Mouse (Mus musculus): ENCODE data around the gene Inpp5e. TPM values are rescaled to one million over a fixed set of nuclear protein-coding genes. Genes with fewer than 3 reads are reported as not detected.

The Inpp5e gene
- not detected in 2 replicates for polyA plus RNA-seq (2012; ENCODE audit: insufficient read depth, insufficient read length, low replicate concordance, missing spikeins)

- Histone ChIP-seq H3K4me1 (ENCODE audit: control insufficient read depth, insufficient read depth, low read length) (peaks cover 23% of the 10 kb centered on the region), H3K27ac (ENCODE audit: insufficient read depth, low read depth, low read length) (peak within 1 kb of the TSS; percentile 22; the same call in 1 of the 2 replicates), H3K4me3 (ENCODE audit: insufficient read depth, low read depth, low read length) (peak within 1 kb of the TSS; percentile 67)
- under 1% methylated on average over 57 of the region's 57 CpGs for WGBS
- TF ChIP-seq POLR2A (IDR thresholded peaks at IDR 0.05; ENCODE audit: insufficient read depth, low read depth, low read length) (peak; percentile 19; the same call in 1 of the 2 replicates), CTCF (IDR thresholded peaks at IDR 0.05; ENCODE audit: insufficient read depth, low read depth, low read length) (peak; percentile 71)
Measured at GRCm38 (mm10) chr2:26408515-26409356, at the start of gene Inpp5e. Gene Inpp5e, minus strand, starts transcription at chr2:26409203.

- TF ChIP-seq CTCF (IDR thresholded peaks at IDR 0.05; ENCODE audit: insufficient read depth, low read depth, low read length) = no peak
- no peak for TF ChIP-seq POLR2A (IDR thresholded peaks at IDR 0.05; ENCODE audit: insufficient read depth, low read depth, low read length)
- no peak overlapping the region for H3K27ac ChIP-seq (ENCODE audit: insufficient read depth, low read depth, low read length)
- no peak overlapping the region for H3K4me3 ChIP-seq (ENCODE audit: insufficient read depth, low read depth, low read length)
- 53% methylated on average over 7 of the region's 7 CpGs for WGBS
- peaks cover 14% of the 10 kb centered on the region for H3K4me1 ChIP-seq (ENCODE audit: control insufficient read depth, insufficient read depth, low read length)
Measured at GRCm38 (mm10) chr2:26458402-26459124, 49.6 kb upstream of the Inpp5e start.

- no peak overlapping the region for H3K4me3 ChIP-seq (ENCODE audit: insufficient read depth, low read depth, low read length)
- TF ChIP-seq POLR2A (IDR thresholded peaks at IDR 0.05; ENCODE audit: insufficient read depth, low read depth, low read length) = no peak
- no peak for TF ChIP-seq CTCF (IDR thresholded peaks at IDR 0.05; ENCODE audit: insufficient read depth, low read depth, low read length)
- peaks cover 15% of the 10 kb centered on the region for H3K4me1 ChIP-seq (ENCODE audit: control insufficient read depth, insufficient read depth, low read length)
- H3K27ac ChIP-seq (ENCODE audit: insufficient read depth, low read depth, low read length) = no peak overlapping the region
- 20% methylated on average over 5 of the region's 5 CpGs for whole genome bisulfite sequencing
Measured at GRCm38 (mm10) chr2:26449121-26450060, 40.4 kb upstream of the Inpp5e start.

- TF ChIP-seq POLR2A (IDR thresholded peaks at IDR 0.05; ENCODE audit: insufficient read depth, low read depth, low read length) (no peak), CTCF (IDR thresholded peaks at IDR 0.05; ENCODE audit: insufficient read depth, low read depth, low read length) (no peak)
- WGBS = 70% methylated on average over 1 of the region's 1 CpGs
- no peak overlapping the region for H3K27ac ChIP-seq (ENCODE audit: insufficient read depth, low read depth, low read length)
- no peak overlapping the region for H3K4me3 ChIP-seq (ENCODE audit: insufficient read depth, low read depth, low read length)
- peaks cover 15% of the 10 kb centered on the region for H3K4me1 ChIP-seq (ENCODE audit: control insufficient read depth, insufficient read depth, low read length)
Measured at GRCm38 (mm10) chr2:26447451-26447850, 38.4 kb upstream of the Inpp5e start.

- Histone ChIP-seq H3K4me3 (ENCODE audit: insufficient read depth, low read depth, low read length) (peak overlapping the region; percentile 71), H3K4me1 (ENCODE audit: control insufficient read depth, insufficient read depth, low read length) (peaks cover 15% of the 10 kb centered on the region), H3K27ac (ENCODE audit: insufficient read depth, low read depth, low read length) (no peak overlapping the region)
- WGBS = 60% methylated on average over 4 of the region's 4 CpGs
- no peak for TF ChIP-seq POLR2A (IDR thresholded peaks at IDR 0.05; ENCODE audit: insufficient read depth, low read depth, low read length)
- TF ChIP-seq CTCF (IDR thresholded peaks at IDR 0.05; ENCODE audit: insufficient read depth, low read depth, low read length) = no peak
Measured at GRCm38 (mm10) chr2:26446671-26447070, 37.7 kb upstream of the Inpp5e start.

GRCm38 (mm10) chr2:26445666-26446445, 36.9 kb upstream of the Inpp5e start:
- Histone ChIP-seq H3K4me1 (ENCODE audit: control insufficient read depth, insufficient read depth, low read length) (peaks cover 15% of the 10 kb centered on the region), H3K4me3 (ENCODE audit: insufficient read depth, low read depth, low read length) (peak overlapping the region; percentile 71), H3K27ac (ENCODE audit: insufficient read depth, low read depth, low read length) (peak overlapping the region; percentile 96)
- no peak for TF ChIP-seq CTCF (IDR thresholded peaks at IDR 0.05; ENCODE audit: insufficient read depth, low read depth, low read length)
- TF ChIP-seq POLR2A (IDR thresholded peaks at IDR 0.05; ENCODE audit: insufficient read depth, low read depth, low read length) = peak; percentile 18; the same call in 1 of the 2 replicates
- whole genome bisulfite sequencing = under 1% methylated on average over 44 of the region's 44 CpGs

GRCm38 (mm10) chr2:26444946-26445665, 36.1 kb upstream of the Inpp5e start, which contains the start of gene Sec16a:
Gene Sec16a, minus strand, starts transcription at chr2:26445216.
- WGBS = 2% methylated on average over 61 of the region's 61 CpGs
- TF ChIP-seq CTCF (IDR thresholded peaks at IDR 0.05; ENCODE audit: insufficient read depth, low read depth, low read length) (no peak), POLR2A (IDR thresholded peaks at IDR 0.05; ENCODE audit: insufficient read depth, low read depth, low read length) (peak; percentile 87)
- peak within 1 kb of the TSS; percentile 71 for H3K4me3 ChIP-seq (ENCODE audit: insufficient read depth, low read depth, low read length)
- peaks cover 15% of the 10 kb centered on the region for H3K4me1 ChIP-seq (ENCODE audit: control insufficient read depth, insufficient read depth, low read length)
- H3K27ac ChIP-seq (ENCODE audit: insufficient read depth, low read depth, low read length) = peak within 1 kb of the TSS; percentile 96
